29 mouse cellular contexts compared by ENCODE assay signal in the genomic region with DNA sequence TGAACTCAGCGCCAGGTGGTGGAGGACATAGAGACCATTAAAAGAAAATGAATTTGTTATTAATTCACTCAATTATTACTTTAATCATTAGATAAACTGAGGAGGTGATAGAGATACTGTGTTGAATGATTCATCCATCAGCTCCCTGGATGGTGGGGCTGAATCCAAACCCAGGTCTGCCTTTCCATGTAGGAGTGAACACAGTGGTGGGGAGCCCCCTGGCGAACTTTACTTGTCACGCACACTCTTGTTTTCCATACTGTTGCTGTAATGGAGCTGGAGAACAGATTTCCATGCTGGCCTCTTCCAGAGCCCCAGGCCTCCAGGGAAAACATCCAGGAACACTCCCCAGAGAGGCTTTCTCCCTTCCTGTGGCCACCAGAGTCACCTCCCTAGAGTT. TPM values are rescaled to one million over a fixed set of nuclear protein-coding genes. Genes with fewer than 3 reads are reported as not detected.
A peak's percentile ranks its signal among the peaks of the same experiment; 100 is the strongest.
DNase-seq lines count a peak whose midpoint lies in the region; ATAC-seq and TF ChIP-seq lines count a peak whose summit lies in the region.
"Had no signal": no experiment of that assay in that cellular context is flagged by ENCODE, and none has a peak within 500 bp of the region (broad histone marks: within the 10 kb centered on the region; RNA-seq: fewer than 3 reads in every experiment).

No protein-coding gene starts in this region.

- DNase-seq in CD4-positive, CD25-positive, alpha-beta regulatory T cell, adult 2 months (ENCODE audit: low read depth, low spot score), result peak; percentile 16
- peak; percentile 9 for DNase-seq in thymus, adult 2 months
- DNase-seq in thymus, postnatal 0 days (ENCODE audit: low spot score), result no peak
- peak; percentile 25 for DNase-seq in thymus, postnatal 14 days
- DNase-seq in lung, postnatal 25 days (ENCODE audit: low spot score), result no peak
- no peak for DNase-seq in urinary bladder, adult 18-20 months (ENCODE audit: low spot score in 2 of 2)
- DNase-seq: adrenal gland, postnatal 14 days; cerebellum, adult 11-12 months; cerebellum, adult 9-11 months; embryo, embryonic 11 days; heart, postnatal 14 days; kidney, adult 9 months; kidney, postnatal 10 days; layer of hippocampus, adult 9-11 months; left cerebral cortex, postnatal 4 days; liver, postnatal 0 days; lung, postnatal 4 days; retina, postnatal 1 day; right cerebral cortex, postnatal 14 days had no signal

- no peaks in the 10 kb centered on the region for H3K27me3 ChIP-seq in thymus, adult 2 months (ENCODE audit: control insufficient read depth, insufficient read depth, low read length)
- H3K27me3 ChIP-seq: embryonic facial prominence, embryonic 12.5 days; forebrain, embryonic 15.5 days; intestine, embryonic 15.5 days; liver, embryonic 12.5 days; megakaryocyte, embryonic 14.5 days; midbrain, embryonic 13.5 days; neural tube, embryonic 15.5 days had no signal

- no peaks in the 10 kb centered on the region for H3K36me3 ChIP-seq in thymus, adult 2 months (ENCODE audit: control insufficient read depth, insufficient read depth, low read length)
- H3K36me3 ChIP-seq: embryonic facial prominence, embryonic 12.5 days; forebrain, embryonic 15.5 days; intestine, embryonic 15.5 days; liver, embryonic 12.5 days; midbrain, embryonic 13.5 days; neural tube, embryonic 15.5 days had no signal

- no peak for TF ChIP-seq CTCF in thymus, adult 2 months (IDR thresholded peaks at IDR 0.05; ENCODE audit: borderline replicate concordance, control insufficient read depth, extremely low read depth, insufficient read depth, low read length, poor library complexity)

- no peak for ATAC-seq in CD4-positive, CD25-positive, alpha-beta regulatory T cell, adult 4 months
- ATAC-seq in monocyte, adult 5-6 weeks (replicated peaks; ENCODE audit: insufficient number of reproducible peaks, low FRiP score, low TSS enrichment, poor library complexity, severe bottlenecking), result no peak
- ATAC-seq: forebrain, embryonic 15.5 days; hindbrain, embryonic 16.5 days; intestine, embryonic 15.5 days; liver, embryonic 12.5 days; liver, postnatal 0 days; midbrain, embryonic 13.5 days had no signal

- H3K4me3 ChIP-seq in thymus, adult 2 months (ENCODE audit: control insufficient read depth, insufficient read depth, low read length), result no peak overlapping the region
- H3K4me3 ChIP-seq: embryonic facial prominence, embryonic 12.5 days; forebrain, embryonic 15.5 days; intestine, embryonic 15.5 days; liver, embryonic 12.5 days; megakaryocyte, embryonic 14.5 days; midbrain, embryonic 13.5 days; neural tube, embryonic 15.5 days had no signal

- TF ChIP-seq POLR2A in thymus, adult 2 months (IDR thresholded peaks at IDR 0.05; ENCODE audit: control insufficient read depth, extremely low read depth, insufficient read depth, low read length, poor library complexity), result no peak

- no peaks in the 10 kb centered on the region for H3K4me1 ChIP-seq in thymus, adult 2 months (replicated peaks; ENCODE audit: control insufficient read depth, insufficient read depth, low read length)
- H3K4me1 ChIP-seq: embryonic facial prominence, embryonic 12.5 days; forebrain, embryonic 15.5 days; intestine, embryonic 15.5 days; liver, embryonic 12.5 days; megakaryocyte, embryonic 14.5 days; midbrain, embryonic 13.5 days; neural tube, embryonic 15.5 days had no signal

- WGBS in thymus, adult 2 months, result 83% methylated on average over 3 of the region's 3 CpGs

- H3K27ac ChIP-seq in thymus, adult 2 months (ENCODE audit: control insufficient read depth, insufficient read depth, low read length), result no peak overlapping the region
- H3K27ac ChIP-seq: embryonic facial prominence, embryonic 12.5 days; forebrain, embryonic 15.5 days; intestine, embryonic 15.5 days; liver, embryonic 12.5 days; midbrain, embryonic 13.5 days; neural tube, embryonic 15.5 days had no signal

RNA-seq across cellular contexts. Expression of gene Btbd11, which starts 50.6 kb away (rescaled TPM):
- 1 to 10 TPM; 3.6 to 5.6 TPM for polyA plus RNA-seq in CD4-positive, CD25-positive, alpha-beta regulatory T cell, adult 4 months (2017; shearing (Covaris generic))
- 32.0 and 32.3 TPM in 2 replicates for polyA plus RNA-seq in thymus, adult 2 months (2012; rRNA removed)
- 9.8 and 10.9 TPM in 2 replicates for polyA plus RNA-seq in thymus, postnatal 0 days (2015; fragmentation: Nextera tagmentation; extraction: Ambion mirVana)
- total RNA-seq in monocyte, adult 5-6 weeks (2017), result 1.6 to 7.7 TPM (median 1.8 TPM) in 3 replicates

Comparison
In these comparisons a context has a peak if more than half of its experiments do, and no peak if none do; other contexts are left out.
1. DNase-seq: peak in CD4-positive, CD25-positive, alpha-beta regulatory T cell, adult 2 months (single experiment), thymus, adult 2 months (single experiment) and thymus, postnatal 14 days (single experiment); none in thymus, postnatal 0 days (single experiment), lung, postnatal 25 days (single experiment) and urinary bladder, adult 18-20 months (0 of 2).